Mouse (Mus musculus) CD8-positive naive resting alpha-beta T cell, adult 2 months (primary cell): ENCODE data around the gene Cwc25.
"Not testable (repeated sequence)": the region's sequence is repeated elsewhere in the genome, so short reads cannot be mapped to it uniquely, and the experiment has no call there.

Experiments
- DNase-seq, 2 experiments: peaks; one replicate each; pipeline ENCODE4 v3.0.0; 2022; ENCODE audit warnings: low read depth in 2 of 2, low spot score in 2 of 2

Cwc25 gene

DNA sequence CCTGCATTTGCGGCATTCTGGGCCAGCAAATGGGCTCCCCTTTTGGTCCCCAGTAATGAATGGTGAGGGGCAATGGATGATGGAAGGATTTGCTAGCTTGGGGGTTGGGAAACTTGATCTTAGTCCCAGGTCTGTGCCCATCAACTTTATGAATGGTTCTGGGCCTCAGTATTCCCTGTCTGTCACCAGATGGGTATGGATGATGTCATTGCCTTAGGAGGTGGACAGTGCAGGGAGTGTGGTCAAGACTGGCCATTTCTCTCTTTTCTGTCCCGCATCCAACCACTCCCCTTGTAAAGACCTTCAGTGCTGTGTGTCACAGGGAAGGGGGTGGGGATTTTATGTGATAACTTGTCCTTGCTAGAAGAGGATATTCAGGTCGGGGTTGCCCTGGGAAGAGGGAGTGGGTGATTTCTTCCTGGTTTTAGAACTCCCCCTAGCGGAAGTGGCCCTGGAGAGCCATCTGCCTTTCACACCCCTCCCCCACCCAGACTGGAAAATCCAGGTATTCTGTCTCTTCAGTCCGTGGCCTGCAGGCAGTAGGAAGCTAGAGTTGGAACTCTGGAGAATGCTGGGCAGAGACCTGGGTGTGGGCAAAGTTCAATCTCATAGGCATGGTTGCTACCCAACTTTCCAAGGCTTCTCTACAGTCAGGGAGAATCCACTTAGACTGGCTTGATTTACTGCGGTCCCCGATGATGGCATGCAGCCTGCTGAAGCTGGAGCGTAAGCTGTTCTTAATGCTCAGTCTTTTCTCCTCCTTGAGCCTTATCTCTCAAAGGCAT lies 35.2 kb upstream of the Cwc25 start:
- no peak for DNase-seq

DNA sequence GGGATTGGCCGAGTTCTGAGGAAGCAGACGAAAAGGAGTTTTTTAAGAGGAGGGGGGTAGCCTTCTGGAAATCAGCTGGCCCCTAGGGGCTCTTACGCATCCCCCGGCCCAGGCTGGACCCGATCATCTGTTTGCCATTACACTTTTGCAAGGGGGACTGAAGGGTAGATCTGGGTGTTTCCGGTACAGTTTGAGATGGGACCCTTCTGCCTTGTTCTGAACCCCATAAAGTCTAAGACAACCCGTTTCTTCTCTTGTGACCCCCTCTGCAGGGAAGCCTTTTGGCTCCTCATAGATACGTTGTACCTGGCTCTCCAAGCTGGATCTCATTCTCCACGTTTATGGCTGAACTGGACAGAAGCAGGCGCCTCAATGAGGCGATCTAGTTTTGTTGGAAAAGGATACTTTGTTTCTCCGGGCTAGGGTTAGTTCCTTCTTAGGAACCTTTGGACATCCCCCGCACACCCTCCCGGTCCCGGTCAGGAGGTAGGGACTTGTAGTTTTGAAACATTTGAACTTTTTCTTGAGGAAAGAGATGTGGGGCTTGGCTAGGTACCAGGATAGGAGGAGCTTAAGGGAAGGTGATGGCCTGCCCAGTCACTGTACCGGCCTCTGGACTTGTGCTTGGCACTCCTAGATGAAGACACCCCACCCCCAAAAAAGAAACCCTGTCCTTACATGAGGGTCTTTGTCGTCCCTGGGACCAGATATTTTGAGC lies 34.5 kb upstream of the Cwc25 start:
- DNase-seq, result peak in 1 of 2 experiments; percentile 23

DNA sequence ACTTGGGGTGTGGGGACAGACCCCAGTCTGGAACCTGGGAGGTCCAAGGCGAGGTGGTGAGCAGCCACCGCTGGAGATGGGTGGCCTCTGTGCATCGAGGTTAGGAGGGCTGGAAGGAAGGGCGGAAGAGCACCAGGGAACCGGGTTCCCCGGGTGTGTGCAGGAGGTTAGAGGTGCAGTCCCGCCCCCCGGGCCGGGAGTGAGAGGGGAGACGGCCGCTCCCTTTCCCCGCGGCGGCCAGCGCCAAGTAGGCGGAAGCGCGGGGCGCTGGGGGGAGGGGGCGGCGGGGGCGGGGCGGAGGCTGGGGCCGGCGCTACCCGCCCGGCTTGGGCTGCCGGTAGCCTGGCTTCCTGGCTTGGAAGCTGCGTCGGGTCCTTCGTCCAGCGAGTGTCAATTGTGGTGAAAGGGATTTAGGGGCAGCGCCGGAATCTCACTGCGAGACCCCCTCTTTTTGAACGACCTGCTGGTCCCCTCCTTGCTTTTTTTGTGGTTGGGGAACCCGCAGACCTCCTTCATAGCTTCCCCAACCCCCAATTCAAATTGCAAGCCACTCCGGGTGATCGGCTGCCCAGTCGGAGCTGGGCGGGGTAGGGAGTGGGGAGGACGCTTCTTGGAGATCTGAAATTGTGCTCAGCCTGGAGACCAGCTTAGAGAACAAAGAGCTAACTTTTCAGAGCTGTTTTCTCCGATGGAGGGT lies 33.8 kb upstream of the Cwc25 start:
- DNase-seq, result peak; percentile 46 to 60

DNA sequence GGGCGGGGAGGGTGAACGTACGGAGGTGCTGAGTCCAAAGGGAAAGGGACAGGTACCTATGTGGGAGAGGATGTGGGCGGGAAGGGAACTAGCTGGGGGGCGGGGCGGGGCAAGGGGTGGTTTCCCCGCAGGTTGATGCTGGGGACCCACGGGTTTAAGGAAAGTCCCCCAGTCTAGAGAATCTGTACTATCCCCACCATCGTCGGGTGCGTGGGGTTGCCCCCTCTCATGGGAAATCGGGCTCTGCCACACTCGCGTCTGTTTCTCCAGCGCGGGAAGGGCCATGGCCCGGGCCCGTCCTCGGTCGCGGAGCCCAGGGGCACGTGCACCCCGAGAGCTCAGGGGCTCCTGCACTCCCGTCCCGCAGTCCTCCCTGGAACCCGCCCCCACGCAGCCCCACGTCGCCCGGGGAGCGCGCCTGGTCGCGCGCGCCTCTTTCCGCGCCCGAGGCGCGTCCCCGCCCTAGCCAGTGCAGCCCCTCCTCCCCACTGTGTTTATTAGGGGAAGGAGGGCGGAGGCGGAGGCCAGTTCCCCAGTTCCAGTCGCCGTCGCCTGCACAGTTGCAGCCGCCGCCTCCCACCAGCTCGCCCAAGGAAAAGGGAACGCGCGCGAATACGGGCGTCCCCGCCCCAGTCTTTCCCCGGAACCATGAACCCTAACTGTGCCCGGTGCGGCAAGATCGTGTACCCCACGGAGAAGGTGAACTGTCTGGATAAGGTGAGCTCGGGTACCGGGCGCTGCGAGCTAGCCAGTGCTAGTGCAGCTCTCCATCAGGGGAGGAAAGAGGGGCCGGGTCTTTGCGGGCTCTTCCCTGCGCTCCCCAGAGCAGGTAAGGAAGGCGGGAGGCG lies 33.0 kb upstream of the Cwc25 start:
- DNase-seq, result peak; percentile 70 to 73

DNA sequence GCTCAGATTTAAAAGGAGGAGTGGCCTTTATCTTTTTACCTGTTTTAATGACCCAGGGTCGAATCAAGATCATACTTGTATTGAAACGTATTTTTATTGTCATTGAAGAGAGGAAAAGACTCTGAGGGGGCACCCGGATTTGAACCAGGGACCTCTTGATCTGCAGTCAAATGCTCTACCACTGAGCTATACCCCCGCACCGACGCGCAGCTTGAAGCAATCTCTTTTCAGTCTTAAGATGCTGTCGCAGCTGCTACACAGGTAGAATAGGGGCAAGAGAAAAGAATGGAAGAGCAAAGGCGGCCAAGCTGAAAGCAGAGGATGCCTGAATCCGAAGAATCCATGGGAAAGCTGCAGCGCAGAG lies 32.4 kb upstream of the Cwc25 start, which contains the start of gene Lasp1:
Lasp1 (plus strand) TSS at position 219 of the 364 bp plus-strand sequence.
- DNase-seq, result peak; percentile 96

DNA sequence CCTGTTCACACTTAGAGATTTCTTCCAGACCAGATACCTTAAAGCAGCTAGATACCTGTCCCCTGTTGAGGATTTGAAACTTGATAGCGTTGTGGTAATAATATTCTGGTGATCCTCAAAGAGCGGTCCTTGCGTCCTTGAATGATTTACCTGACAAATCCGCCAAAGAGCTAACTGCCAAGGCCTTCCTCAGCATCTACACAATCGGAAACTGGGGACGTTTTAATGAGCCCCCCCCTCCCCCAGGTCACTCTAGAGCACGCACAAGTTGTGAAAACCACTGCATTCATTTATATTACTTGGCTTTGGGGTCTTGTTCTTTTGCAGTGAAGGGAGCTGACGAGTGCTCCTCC lies 31.7 kb upstream of the Cwc25 start:
- no peak for DNase-seq

DNA sequence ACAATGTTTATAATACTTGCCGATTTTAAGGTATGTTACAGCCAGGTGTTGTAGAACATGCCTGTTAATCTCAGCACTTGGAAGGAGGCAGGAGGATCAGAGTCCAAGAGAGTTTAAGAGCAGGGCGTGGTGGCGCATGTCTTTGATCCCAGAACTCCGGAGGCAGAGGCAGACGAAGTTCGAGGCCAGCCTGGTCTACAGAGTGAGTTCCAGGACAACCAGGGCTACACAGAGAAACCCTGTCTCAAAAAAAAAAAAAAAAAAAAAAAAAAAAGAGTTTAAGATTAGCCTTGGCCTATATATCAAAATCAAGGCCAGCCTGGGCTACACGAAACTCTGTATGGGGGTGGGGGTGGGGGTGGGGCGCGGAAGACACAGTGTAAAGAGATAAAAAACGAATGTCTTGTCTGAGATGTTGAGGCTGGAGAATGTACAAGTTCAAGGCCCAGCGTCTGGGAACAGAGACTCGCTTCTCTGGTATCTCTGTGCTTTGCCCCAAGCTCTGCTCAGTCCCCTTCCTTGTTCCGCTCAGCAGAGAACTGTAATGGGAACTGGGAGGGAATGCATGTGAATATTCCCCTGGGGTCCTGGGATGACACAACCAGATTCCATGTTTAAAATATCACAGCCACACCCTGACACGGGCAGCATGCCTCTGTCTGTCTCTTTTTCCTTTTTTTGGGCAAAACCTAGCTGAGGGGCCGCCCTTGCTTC lies 31.2 kb upstream of the Cwc25 start:
- no peak for DNase-seq

DNA sequence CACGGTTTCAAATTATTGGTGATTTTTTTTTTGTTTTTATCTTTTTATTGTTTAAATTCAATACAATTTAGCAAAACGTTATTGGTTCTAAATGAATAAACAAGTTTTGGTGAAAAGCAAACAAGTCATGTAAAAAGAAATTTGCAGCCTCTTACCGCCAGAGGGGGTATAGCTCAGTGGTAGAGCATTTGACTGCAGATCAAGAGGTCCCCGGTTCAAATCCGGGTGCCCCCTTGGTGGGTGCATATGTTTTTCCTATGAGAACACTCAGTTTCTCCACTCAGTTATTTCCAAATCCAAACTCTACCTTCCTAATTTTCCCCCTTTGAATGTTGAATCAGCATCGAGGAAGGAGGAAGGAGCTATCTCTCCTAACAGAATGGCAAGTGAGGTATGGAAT lies 30.6 kb upstream of the Cwc25 start:
- DNase-seq, result peak; percentile 72 to 74

DNA sequence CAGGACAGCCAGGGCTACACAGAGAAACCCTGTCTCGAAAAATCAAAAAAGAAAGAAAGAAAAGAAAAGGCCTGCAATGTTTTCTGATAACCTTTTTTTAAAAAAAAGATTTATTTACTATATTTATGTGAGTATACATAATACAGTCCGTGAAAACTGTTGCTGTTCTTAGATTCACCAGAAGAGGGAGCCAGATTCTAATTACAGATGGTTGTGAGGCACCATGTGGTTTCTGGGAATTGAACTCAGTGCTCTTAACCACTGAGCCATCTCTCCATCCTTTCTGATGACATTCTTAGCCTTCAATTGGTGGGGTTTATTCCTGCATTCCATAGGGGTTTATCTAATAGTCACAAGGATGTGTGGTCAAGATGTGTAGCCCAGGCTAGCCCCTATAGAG lies 26.8 kb upstream of the Cwc25 start:
- DNase-seq, result peak; percentile 73 to 86

DNA sequence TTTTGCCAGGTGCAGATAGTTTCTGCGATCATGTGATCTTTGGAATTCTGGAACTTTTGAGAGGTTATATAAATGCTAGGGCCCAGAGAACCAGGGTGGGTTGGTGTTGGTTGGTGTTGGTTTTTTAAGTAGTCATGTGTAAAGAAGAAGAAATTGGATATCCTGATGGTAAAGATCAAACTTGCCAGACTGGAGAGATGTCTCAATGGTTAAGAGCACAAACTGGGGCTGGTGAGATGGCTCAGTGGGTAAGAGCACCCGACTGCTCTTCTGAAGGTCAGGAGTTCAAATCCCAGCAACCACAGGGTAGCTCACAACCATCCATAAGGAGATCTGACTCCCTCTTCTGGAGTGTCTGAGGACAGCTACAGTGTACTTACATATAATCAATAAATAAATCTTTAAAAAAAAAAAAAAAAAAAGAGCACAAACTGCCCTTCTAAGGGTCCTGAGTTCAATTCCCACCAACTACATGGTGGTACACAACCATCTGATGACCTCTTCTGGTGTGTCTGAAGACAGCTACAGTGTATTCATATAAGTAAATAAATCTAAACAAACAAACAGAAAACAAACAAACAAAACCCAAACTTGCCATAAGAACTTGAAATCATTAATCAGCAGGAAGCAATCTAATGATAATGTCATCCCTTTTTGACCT lies 24.6 kb upstream of the Cwc25 start:
- not testable (repeated sequence) for DNase-seq

DNA sequence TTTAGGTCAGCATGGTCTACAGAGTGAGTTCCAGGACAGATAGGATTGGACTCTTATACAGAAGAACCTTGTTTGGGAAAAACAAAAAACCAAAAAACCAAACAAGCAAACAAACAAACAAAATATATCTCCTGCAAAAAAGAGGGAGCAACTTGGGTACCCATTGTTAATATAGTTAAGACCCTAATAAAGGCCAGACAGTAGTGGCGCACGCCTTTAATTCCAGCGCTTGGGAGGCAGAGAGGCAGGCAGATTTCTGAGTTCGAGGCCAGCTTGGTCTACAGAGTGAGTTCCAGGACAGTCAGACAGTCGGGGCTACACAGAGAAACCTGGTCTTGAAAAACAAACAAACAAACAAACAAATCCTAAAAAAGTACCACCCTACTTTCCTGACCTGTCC lies 23.4 kb upstream of the Cwc25 start:
- DNase-seq, result no peak

DNA sequence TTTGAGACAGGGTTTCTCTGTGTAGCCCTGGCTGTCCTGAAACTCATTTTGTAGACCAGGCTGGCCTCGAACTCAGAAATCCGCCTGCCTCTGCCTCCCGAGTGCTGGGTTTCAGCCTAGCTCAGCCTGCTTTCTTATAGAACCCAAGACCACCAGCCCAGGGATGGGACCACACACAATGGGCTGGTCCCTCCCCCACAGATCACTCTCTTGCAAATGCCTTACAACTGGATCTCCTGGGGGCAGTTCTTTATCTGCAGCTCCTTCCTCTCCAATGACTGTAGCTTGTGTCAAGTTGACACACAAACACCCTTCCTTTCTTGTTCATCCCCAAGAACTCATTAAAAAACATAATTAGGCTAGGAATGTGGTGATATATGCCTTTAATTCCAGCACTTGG lies 21.6 kb upstream of the Cwc25 start:
- DNase-seq, result no peak

DNA sequence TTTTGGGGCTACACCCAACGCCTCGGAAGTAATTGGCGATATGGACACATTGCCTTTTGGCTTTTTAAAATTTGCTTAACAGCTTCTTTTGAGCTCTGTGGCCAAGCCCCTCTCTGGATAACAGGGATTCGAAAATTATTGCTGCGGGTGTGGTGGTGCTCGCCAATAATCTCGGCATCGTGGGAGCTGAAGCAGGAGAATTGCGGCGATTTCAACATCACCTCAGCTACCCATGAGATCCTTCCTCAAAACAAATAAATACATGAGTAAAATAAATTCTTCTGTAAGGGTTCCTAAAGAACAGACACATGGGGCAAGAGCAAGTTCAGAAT lies 16.2 kb upstream of the Cwc25 start:
- DNase-seq, result no peak

DNA sequence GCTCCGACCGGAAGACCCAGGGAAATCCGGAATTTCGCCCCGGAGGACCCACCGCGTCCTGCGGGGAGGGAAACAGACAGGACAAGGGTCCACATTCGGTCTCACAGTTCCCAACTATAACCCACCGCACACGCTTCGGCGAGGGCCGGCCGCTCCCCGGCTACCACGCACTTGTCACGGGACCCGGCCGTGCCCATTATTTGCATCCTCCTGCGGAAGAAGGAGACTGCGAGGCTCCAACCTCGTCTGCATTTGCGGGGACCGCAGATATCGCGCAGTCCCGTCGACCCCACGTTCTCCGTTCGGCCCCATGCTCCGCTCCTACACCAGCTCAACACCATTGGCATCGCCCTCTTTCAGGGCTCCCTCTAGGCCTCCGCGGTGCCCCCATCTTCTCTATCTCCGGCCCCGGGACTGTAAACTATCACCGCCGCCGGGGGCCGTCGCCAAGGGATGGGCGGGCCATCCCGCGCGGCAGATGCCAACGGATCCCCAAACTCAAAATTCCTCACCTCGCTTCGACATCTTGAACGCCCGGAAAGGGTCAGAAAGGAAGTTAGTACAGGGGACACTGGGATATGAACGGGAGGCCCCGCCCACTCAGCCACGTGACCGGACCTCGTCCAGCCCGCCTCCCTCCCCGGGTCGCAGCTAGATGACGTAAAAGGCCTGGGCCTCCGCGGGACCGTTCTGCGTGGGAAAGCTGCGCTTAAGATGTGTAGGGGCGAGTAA lies 15.6 kb upstream of the Cwc25 start, which contains the start of gene Rpl23:
Rpl23 (minus strand) TSS at position 606 of the 732 bp plus-strand sequence.
- peak; percentile 96 to 98 for DNase-seq

DNA sequence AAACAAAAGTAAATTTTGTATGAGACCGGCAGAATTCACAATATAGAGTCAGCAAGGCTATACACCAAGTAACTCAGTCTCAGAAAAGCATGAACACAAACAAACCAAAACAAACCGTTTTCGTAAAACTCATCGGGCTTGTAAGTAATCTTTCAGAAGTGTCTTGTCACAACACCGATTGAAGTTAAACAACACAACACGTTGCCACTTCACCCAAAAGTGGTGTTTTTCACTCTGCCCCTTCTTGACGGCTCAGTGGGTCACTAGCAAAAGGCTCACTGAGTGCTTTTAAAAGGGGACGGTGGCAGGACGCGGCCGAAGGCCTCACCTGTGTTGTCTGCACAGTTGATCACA lies 15.1 kb upstream of the Cwc25 start:
- DNase-seq, result no peak

DNA sequence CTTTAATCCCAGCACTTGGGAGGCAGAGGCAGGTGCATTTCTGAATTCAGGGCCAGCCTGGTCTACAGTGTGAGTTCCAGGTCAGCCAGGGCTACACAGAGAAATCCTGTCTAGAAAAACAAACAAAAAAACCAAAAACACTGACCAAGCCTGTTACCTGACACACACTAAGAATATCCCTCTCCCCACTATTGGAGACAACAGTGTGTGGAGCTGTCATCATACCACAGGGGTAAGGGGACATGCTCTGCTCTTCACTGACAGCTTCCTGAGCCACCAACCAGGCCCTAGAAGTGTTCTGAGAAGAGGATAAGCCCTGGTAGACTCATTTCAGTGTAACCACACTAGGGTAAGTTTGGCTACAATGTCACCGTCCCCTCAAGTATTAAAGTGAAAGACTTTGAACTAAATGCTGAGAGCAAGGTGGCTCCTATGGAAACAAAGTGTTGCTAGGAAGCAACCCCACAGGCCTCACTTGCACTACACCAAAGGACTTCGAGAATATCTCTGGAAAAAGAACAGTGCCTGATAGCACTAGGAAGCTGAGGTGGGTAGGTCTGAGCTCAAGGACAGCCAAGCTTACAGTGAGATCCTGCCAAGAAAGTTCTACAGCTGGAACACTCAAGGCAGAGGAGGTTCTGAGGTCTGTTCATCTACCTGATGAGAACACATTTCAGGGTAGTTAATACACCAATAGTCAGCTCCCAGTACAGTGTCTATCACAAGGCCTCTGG lies 13.8 kb upstream of the Cwc25 start:
- no peak for DNase-seq

DNA sequence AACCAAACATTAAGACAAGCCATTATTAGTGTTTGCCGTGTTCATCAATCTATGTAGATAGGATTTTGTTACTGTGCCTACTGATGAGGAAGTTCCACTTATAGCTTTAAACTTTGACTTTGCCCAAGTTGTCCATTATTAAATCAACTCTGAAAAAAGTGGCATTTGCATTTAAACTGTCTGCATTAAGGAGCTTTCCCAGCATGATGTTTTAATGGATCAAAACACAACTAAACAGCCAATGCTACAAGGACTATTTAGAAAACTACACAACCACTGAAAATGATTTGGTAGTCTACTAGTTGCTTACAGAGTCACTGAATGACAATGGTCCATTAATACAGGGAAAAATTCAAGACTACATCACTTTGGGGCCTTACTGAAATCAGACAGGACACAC lies 12.6 kb upstream of the Cwc25 start:
- DNase-seq, result no peak

DNA sequence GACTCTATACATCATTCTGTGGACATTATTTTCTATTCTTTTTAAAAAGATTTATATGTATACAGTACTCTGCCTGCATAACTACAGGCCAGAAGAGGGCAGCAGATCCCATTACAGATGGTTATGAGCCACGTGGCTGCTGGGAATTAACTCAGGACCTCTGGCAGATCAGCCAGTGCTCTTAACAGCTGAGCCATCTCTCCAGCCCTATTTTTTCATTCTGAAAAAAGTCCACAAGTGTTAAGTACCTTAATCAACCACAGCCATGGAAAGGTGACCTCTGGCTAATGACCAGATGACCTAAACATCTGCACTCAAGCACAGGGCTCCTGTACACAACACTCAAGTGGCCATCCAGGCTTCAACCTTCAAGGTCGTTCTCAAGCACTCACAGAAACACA lies 10.8 kb upstream of the Cwc25 start:
- peak in 1 of 2 experiments; percentile 25 for DNase-seq
